In the genomic region with DNA sequence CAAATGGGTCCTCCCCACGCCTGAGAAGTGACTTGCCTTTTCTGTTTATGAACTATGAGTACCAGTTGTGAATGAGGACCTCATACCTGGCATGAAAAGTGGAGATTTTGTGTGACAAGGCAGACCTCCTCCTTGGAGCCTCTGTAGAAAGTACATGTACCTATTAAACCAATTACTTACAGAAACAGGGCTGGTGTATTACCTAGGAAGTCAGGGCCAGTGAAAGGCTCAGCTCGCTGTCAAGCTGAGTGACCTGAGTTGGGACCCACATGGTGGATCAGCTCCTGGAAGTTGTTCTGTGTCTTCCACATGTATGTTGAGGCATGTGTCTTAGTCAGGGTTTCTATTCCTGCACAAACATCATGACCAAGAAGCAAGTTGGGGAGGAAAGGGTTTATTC, we compare ENCODE assay signal across 27 mouse cellular contexts. TPM values are rescaled to one million over a fixed set of nuclear protein-coding genes. Genes with fewer than 3 reads are reported as not detected.
DNase-seq lines count a peak whose midpoint lies in the region; ATAC-seq lines count a peak whose summit lies in the region.
"Had no signal": no experiment of that assay in that cellular context is flagged by ENCODE, and none has a peak within 500 bp of the region (broad histone marks: within the 10 kb centered on the region; RNA-seq: fewer than 3 reads in every experiment).

No protein-coding gene starts in this region.

- ATAC-seq in midbrain, embryonic 11.5 days (ENCODE audit: low FRiP score), result no peak
- no peak for ATAC-seq in midbrain, embryonic 15.5 days (replicated peaks)
- ATAC-seq: activated CD4-positive, CD25-positive, alpha-beta regulatory T cell, adult 4 months; CD4-positive, CD25-positive, alpha-beta regulatory T cell, adult 4 months; Patski had no signal

- no peak overlapping the region for H3K4me3 ChIP-seq in midbrain, embryonic 11.5 days (ENCODE audit: low read depth, low read length)
- no peak overlapping the region for H3K4me3 ChIP-seq in midbrain, embryonic 15.5 days

- 89% methylated on average over 2 of the region's 2 CpGs for WGBS in midbrain, embryonic 11.5 days
- WGBS in midbrain, embryonic 15.5 days, result 83% methylated on average over 2 of the region's 2 CpGs

- H3K36me3 ChIP-seq in midbrain, embryonic 11.5 days (ENCODE audit: control insufficient read depth, insufficient read depth, low read length), result no peaks in the 10 kb centered on the region
- H3K36me3 ChIP-seq in midbrain, embryonic 15.5 days (replicated peaks), result no peaks in the 10 kb centered on the region

- no peaks in the 10 kb centered on the region for H3K27me3 ChIP-seq in midbrain, embryonic 11.5 days (ENCODE audit: control insufficient read depth, insufficient read depth, low read length)
- H3K27me3 ChIP-seq in midbrain, embryonic 15.5 days (replicated peaks), result no peaks in the 10 kb centered on the region
- H3K27me3 ChIP-seq: CH12.LX, Patski had no signal

- H3K4me2 ChIP-seq in midbrain, embryonic 11.5 days, result no peak overlapping the region
- no peak overlapping the region for H3K4me2 ChIP-seq in midbrain, embryonic 15.5 days

- H3K9me3 ChIP-seq in midbrain, embryonic 11.5 days (ENCODE audit: control insufficient read depth, low read length), result no peaks in the 10 kb centered on the region
- H3K9me3 ChIP-seq in midbrain, embryonic 15.5 days, result no peaks in the 10 kb centered on the region
- H3K9me3 ChIP-seq: G1E had no signal

- no peak overlapping the region for H3K27ac ChIP-seq in midbrain, embryonic 11.5 days (ENCODE audit: low read depth, low read length)
- H3K27ac ChIP-seq in midbrain, embryonic 15.5 days, result no peak overlapping the region

- no peak overlapping the region for H3K9ac ChIP-seq in midbrain, embryonic 11.5 days (ENCODE audit: low read length)
- H3K9ac ChIP-seq in midbrain, embryonic 15.5 days, result no peak overlapping the region

- H3K4me1 ChIP-seq in midbrain, embryonic 11.5 days (ENCODE audit: control insufficient read depth, insufficient read depth, low read length), result peaks cover 7% of the 10 kb centered on the region
- H3K4me1 ChIP-seq in midbrain, embryonic 15.5 days, result peaks cover 13% of the 10 kb centered on the region

- peak; percentile 1 for DNase-seq in adrenal gland, postnatal 14 days
- DNase-seq in adrenal gland, adult (ENCODE audit: inconsistent age in 2 of 2, low spot score in 1 of 2), result no peak
- DNase-seq in heart, adult 11 months, result peak; percentile 83
- DNase-seq in heart, adult 8-10 months (ENCODE audit: low spot score), result no peak
- DNase-seq in midbrain, embryonic 11.5 days (ENCODE audit: low spot score, missing footprints), result peak; percentile 62
- peak; percentile 20 for DNase-seq in testis, postnatal 10 days (ENCODE audit: low spot score)
- no peak for DNase-seq in testis, postnatal 14 days (ENCODE audit: low spot score)
- DNase-seq: adrenal gland, adult 2 months; adrenal gland, adult 8-10 months; adrenal gland, postnatal 10 days; adrenal gland, postnatal 25 days; adrenal gland, postnatal 36 days; B cell, adult 2 months; cerebellum, adult 11 months; cerebellum, adult 11-12 months; cerebellum, adult 18-20 months; cerebellum, adult 2 months had no signal

RNA-seq across cellular contexts. Expression of a gene that starts 2.8 kb away (rescaled TPM):
- total RNA-seq in adrenal gland, postnatal 14 days (2021), result 112 and 114 TPM in 2 replicates
- total RNA-seq in heart, adult 8-10 months (2022), result 100 to 1,000 TPM; 186 to 221 (median 198) TPM
- 159 and 170 TPM in 2 replicates for polyA plus RNA-seq in midbrain, embryonic 11.5 days (2014; fragmentation: Nextera tagmentation; extraction: Ambion mirVana)
- 142 and 144 TPM in 2 replicates for polyA plus RNA-seq in midbrain, embryonic 15.5 days (2015; fragmentation: Nextera tagmentation; extraction: Ambion mirVana)

RNA-seq across cellular contexts. Expression of a gene that starts 21.7 kb away (rescaled TPM):
- 0.86 and 1.1 TPM in 2 replicates for total RNA-seq in adrenal gland, postnatal 14 days (2021)
- total RNA-seq in heart, adult 8-10 months (2022), result under 1 TPM in 2 of 4 experiments, not detected in 2; 0.12 to 0.27 TPM
- polyA plus RNA-seq in midbrain, embryonic 11.5 days (2014; fragmentation: Nextera tagmentation; extraction: Ambion mirVana), result 1.5 and 2.0 TPM in 2 replicates
- polyA plus RNA-seq in midbrain, embryonic 15.5 days (2015; fragmentation: Nextera tagmentation; extraction: Ambion mirVana), result 4.1 and 4.2 TPM in 2 replicates
- total RNA-seq: MEL had no signal
- polyA plus RNA-seq: activated CD4-positive, CD25-positive, alpha-beta regulatory T cell, adult 4 months; CD4-positive, CD25-positive, alpha-beta regulatory T cell, adult 4 months had no signal

RNA-seq across cellular contexts. Expression of a gene that starts 37.2 kb away (rescaled TPM):
- total RNA-seq in adrenal gland, postnatal 14 days (2021), result 1.4 and 2.1 TPM in 2 replicates
- total RNA-seq in heart, adult 8-10 months (2022), result 1 to 10 TPM in 3 of 4 experiments, under 1 TPM in 1; 0.87 to 2.2 (median 1.3) TPM
- 1.6 and 1.7 TPM in 2 replicates for polyA plus RNA-seq in midbrain, embryonic 11.5 days (2014; fragmentation: Nextera tagmentation; extraction: Ambion mirVana)
- 2.8 and 3.5 TPM in 2 replicates for polyA plus RNA-seq in midbrain, embryonic 15.5 days (2015; fragmentation: Nextera tagmentation; extraction: Ambion mirVana)
- total RNA-seq: MEL had no signal
- polyA plus RNA-seq: activated CD4-positive, CD25-positive, alpha-beta regulatory T cell, adult 4 months; C2C12; CD4-positive, CD25-positive, alpha-beta regulatory T cell, adult 4 months; G1E; Patski had no signal

RNA-seq across cellular contexts. Expression of a gene that starts 55.2 kb away (rescaled TPM):
- 1.6 and 10.7 TPM in 2 replicates for total RNA-seq in adrenal gland, postnatal 14 days (2021)
- total RNA-seq in heart, adult 8-10 months (2022), result not detected
- not detected in 2 replicates for polyA plus RNA-seq in midbrain, embryonic 11.5 days (2014; fragmentation: Nextera tagmentation; extraction: Ambion mirVana)
- not detected in 2 replicates for polyA plus RNA-seq in midbrain, embryonic 15.5 days (2015; fragmentation: Nextera tagmentation; extraction: Ambion mirVana)
- total RNA-seq: CH12.LX, ES-E14, G1E, MEL had no signal
- polyA plus RNA-seq: activated CD4-positive, CD25-positive, alpha-beta regulatory T cell, adult 4 months; brain, embryonic 14.5 days; C2C12; CD4-positive, CD25-positive, alpha-beta regulatory T cell, adult 4 months; cerebellum, adult 2 months; G1E; Patski had no signal

Comparison
In these comparisons a context has a peak if more than half of its experiments do, and no peak if none do; other contexts are left out.
1. DNase-seq: peak in adrenal gland, postnatal 14 days (single experiment), heart, adult 11 months (single experiment), midbrain, embryonic 11.5 days (single experiment) and testis, postnatal 10 days (single experiment); none in adrenal gland, adult (0 of 2), heart, adult 8-10 months (single experiment) and testis, postnatal 14 days (single experiment).